Mouse (Mus musculus) forebrain, embryonic 16.5 days (tissue): Measurements from ENCODE around the gene Sorcs1. TPM values are rescaled to one million over a fixed set of nuclear protein-coding genes. Genes with fewer than 3 reads are reported as not detected.

ENCODE experiments used
- ATAC-seq: fragments of 200-750 bp; cut with Nextera tagmentation; 2 replicates; pipeline ENCODE4 v1.8.0; 2017; ENCODE audit warnings: mild to moderate bottlenecking, moderate library complexity
- H3K27ac ChIP-seq: fragments of 300-500 bp; sonication (generic); 2 replicates; pipeline ENCODE4 v1.5.1; 2014; ENCODE audit warnings: low read length, control low read depth
- H3K27me3 ChIP-seq: fragments of 300-500 bp; sonication (generic); replicated peaks from 2 replicates; pipeline ENCODE4 v1.6.1; 2014; ENCODE audit warnings: low read length; ENCODE audit not compliant: control insufficient read depth, insufficient read depth
- H3K36me3 ChIP-seq: fragments of 300-500 bp; sonication (generic); 2 replicates; pipeline ENCODE4 v1.6.1; 2014; ENCODE audit not compliant: control insufficient read depth, insufficient read depth
- H3K4me1 ChIP-seq: fragments of 300-500 bp; sonication (generic); replicated peaks from 2 replicates; pipeline ENCODE4 v1.6.1; 2014; ENCODE audit warnings: low read length; ENCODE audit not compliant: control insufficient read depth, insufficient read depth
- H3K4me2 ChIP-seq: fragments of 300-500 bp; sonication (generic); 2 replicates; pipeline ENCODE4 v1.6.1; 2014; ENCODE audit warnings: mild to moderate bottlenecking, low read length, control low read depth
- H3K4me3 ChIP-seq: fragments of 300-500 bp; sonication (generic); replicated peaks from 2 replicates; pipeline ENCODE4 v1.5.1; 2014; ENCODE audit warnings: mild to moderate bottlenecking, low read length, control low read depth
- H3K9ac ChIP-seq: fragments of 300-500 bp; sonication (generic); replicated peaks from 2 replicates; pipeline ENCODE4 v1.6.1; 2014; ENCODE audit warnings: low read depth, low read length, control low read depth
- H3K9me3 ChIP-seq: fragments of 300-500 bp; sonication (generic); 2 replicates; pipeline ENCODE4 v1.6.1; 2016; ENCODE audit warnings: low read length; ENCODE audit not compliant: control insufficient read depth
- WGBS: fragments of 180-500 bp; shearing (Covaris S2); extraction: QIAGEN DNeasy Blood & Tissue Kit; methylation state at CpG from one replicate; pipeline ENCODE4 v1.1.7; 2014; 5-methylcytosine and 5-hydroxymethylcytosine counted together
- polyA plus RNA-seq: library from polyadenylated mRNA; unstranded; fragments of >200 nt; fragmentation: Nextera tagmentation; extraction: Ambion mirVana; gene quantifications from 2 replicates; pipeline ENCODE4 v1.2.1, GENCODE M21; 2015

Sorcs1 gene
- polyA plus RNA-seq, 1 experiment from 2014 or later: 10.5 TPM

- no peaks in the 10 kb centered on the region for H3K4me1 ChIP-seq
- no peak overlapping the region for H3K4me2 ChIP-seq
- H3K9me3 ChIP-seq: no peaks in the 10 kb centered on the region
- H3K4me3 ChIP-seq: no peak overlapping the region
- WGBS: 68% methylated on average over 8 of the region's 8 CpGs
- no peak overlapping the region for H3K27ac ChIP-seq
- no peak for ATAC-seq
- H3K9ac ChIP-seq: no peak overlapping the region
- H3K36me3 ChIP-seq: no peaks in the 10 kb centered on the region
- no peaks in the 10 kb centered on the region for H3K27me3 ChIP-seq
These were observed 339.2 kb downstream of the Sorcs1 start for GRCm38 (mm10) chr19:50339211-50339610.

- H3K9ac ChIP-seq: no peak overlapping the region
- no peak overlapping the region for H3K4me2 ChIP-seq
- no peak overlapping the region for H3K27ac ChIP-seq
- 71% methylated on average over 3 of the region's 3 CpGs for WGBS
- no peak overlapping the region for H3K4me3 ChIP-seq
- no peak for ATAC-seq
- no peaks in the 10 kb centered on the region for H3K9me3 ChIP-seq
- H3K27me3 ChIP-seq: no peaks in the 10 kb centered on the region
- no peaks in the 10 kb centered on the region for H3K36me3 ChIP-seq
- no peaks in the 10 kb centered on the region for H3K4me1 ChIP-seq
These were observed 341.7 kb downstream of the Sorcs1 start for GRCm38 (mm10) chr19:50336751-50337150.

- H3K27ac ChIP-seq: no peak overlapping the region
These were observed 347.3 kb downstream of the Sorcs1 start for GRCm38 (mm10) chr19:50331136-50331535.

DNA sequence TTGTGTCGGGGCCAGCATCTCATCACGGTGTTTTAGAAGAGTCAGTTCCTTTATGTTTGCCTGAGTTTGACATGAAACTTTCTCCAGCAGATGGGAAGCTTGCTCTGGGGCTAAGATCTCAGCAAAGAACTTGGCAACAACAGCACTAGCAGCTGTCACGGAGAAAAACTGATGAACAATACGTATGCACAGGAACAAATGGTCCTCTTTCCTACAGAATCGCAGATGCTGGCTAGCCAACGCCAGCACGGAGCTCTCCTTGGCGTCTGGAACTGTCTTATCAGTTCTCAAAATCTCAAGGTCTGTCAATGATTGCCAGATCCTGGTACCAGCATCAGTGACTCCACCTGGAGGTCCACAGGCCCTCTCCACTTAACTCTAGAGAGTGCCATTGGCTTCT, 350.6 kb downstream of the Sorcs1 start:
- no peak for ATAC-seq
- Histone ChIP-seq H3K27ac (no peak overlapping the region), H3K9ac (no peak overlapping the region), H3K36me3 (no peaks in the 10 kb centered on the region), H3K4me3 (no peak overlapping the region), H3K9me3 (no peaks in the 10 kb centered on the region), H3K4me2 (no peak overlapping the region), H3K27me3 (no peaks in the 10 kb centered on the region), H3K4me1 (no peaks in the 10 kb centered on the region)
- 62% methylated on average over 8 of the region's 8 CpGs for WGBS

More at GRCm38 (mm10) chr19:50331136-50331535, 347.3 kb downstream of the Sorcs1 start:
- ATAC-seq: no peak
- Histone ChIP-seq H3K9ac (no peak overlapping the region), H3K27me3 (no peaks in the 10 kb centered on the region), H3K36me3 (no peaks in the 10 kb centered on the region), H3K9me3 (no peaks in the 10 kb centered on the region), H3K4me2 (no peak overlapping the region), H3K4me3 (no peak overlapping the region), H3K4me1 (no peaks in the 10 kb centered on the region)
- 80% methylated on average over 3 of the region's 3 CpGs for WGBS

DNA sequence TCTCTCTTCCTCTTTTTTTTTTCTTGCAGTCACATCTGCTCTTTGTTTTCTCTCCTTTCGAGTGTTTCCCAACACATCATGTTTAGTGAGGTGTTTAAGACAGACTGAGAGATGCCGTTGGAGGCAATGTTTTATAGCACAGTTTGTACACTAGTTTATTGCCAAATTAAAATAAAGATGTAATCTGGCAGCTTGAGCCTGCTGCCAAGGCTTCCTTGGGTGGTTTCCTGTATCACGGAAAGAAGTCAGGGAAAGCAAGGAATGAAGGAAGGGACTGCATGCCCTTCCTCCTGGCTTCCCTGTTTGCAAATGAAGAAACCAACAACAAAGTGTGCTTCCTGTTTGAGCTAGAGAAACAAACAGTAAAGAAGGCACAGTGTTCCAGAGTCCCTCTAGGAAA, 352.3 kb downstream of the Sorcs1 start:
- H3K9ac ChIP-seq: no peak overlapping the region
- ATAC-seq: 0 out of 2 replicates have a peak, but pooled peaks have one; percentile 23
- 57% methylated on average over 3 of the region's 3 CpGs for WGBS
- no peaks in the 10 kb centered on the region for H3K4me1 ChIP-seq
- no peaks in the 10 kb centered on the region for H3K9me3 ChIP-seq
- H3K4me3 ChIP-seq: no peak overlapping the region
- H3K4me2 ChIP-seq: no peak overlapping the region
- no peaks in the 10 kb centered on the region for H3K27me3 ChIP-seq
- no peaks in the 10 kb centered on the region for H3K36me3 ChIP-seq
- no peak overlapping the region for H3K27ac ChIP-seq

DNA sequence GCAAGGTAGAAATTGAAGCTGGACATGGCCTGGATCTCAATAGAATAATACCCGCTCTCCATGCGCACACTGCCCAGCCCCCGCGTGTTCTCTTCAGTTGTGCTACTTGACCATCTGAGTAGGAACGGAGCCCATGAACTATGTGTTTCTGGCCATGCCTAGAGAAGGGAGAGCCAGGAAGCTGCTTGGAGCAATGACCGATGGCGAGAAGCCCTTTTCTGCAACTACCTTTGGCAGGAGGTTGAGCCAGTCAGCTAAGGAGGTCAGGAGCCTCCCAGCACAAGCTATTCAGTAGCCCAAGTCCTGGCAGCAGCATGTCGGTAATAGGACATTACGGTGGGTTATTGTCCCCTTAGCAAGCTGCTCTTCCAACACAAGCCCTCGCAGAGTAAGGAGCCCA, 352.8 kb downstream of the Sorcs1 start:
- ATAC-seq: no peak
- no peaks in the 10 kb centered on the region for H3K36me3 ChIP-seq
- WGBS: 93% methylated on average over 10 of the region's 10 CpGs

GRCm38 (mm10) chr19:50307046-50307445, 371.4 kb downstream of the Sorcs1 start:
- Histone ChIP-seq H3K9ac (no peak overlapping the region), H3K36me3 (no peaks in the 10 kb centered on the region), H3K4me3 (no peak overlapping the region), H3K9me3 (no peaks in the 10 kb centered on the region), H3K4me1 (no peaks in the 10 kb centered on the region), H3K27me3 (no peaks in the 10 kb centered on the region), H3K27ac (no peak overlapping the region), H3K4me2 (no peak overlapping the region)
- 37% methylated on average over 2 of the region's 2 CpGs for WGBS
- ATAC-seq: no peak

More for the DNA sequence above, 352.8 kb downstream of the Sorcs1 start:
- H3K9ac ChIP-seq: no peak overlapping the region
- H3K4me1 ChIP-seq: no peaks in the 10 kb centered on the region
- no peak overlapping the region for H3K4me2 ChIP-seq
- no peak overlapping the region for H3K4me3 ChIP-seq
- H3K27me3 ChIP-seq: no peaks in the 10 kb centered on the region
- H3K9me3 ChIP-seq: no peaks in the 10 kb centered on the region
- H3K27ac ChIP-seq: no peak overlapping the region

GRCm38 (mm10) chr19:50294205-50294604, 384.2 kb downstream of the Sorcs1 start:
- Histone ChIP-seq H3K4me3 (no peak overlapping the region), H3K4me1 (no peaks in the 10 kb centered on the region), H3K4me2 (no peak overlapping the region), H3K9me3 (no peaks in the 10 kb centered on the region), H3K27ac (no peak overlapping the region), H3K9ac (no peak overlapping the region), H3K36me3 (no peaks in the 10 kb centered on the region), H3K27me3 (no peaks in the 10 kb centered on the region)
- 77% methylated on average over 7 of the region's 7 CpGs for WGBS
- ATAC-seq: no peak

DNA sequence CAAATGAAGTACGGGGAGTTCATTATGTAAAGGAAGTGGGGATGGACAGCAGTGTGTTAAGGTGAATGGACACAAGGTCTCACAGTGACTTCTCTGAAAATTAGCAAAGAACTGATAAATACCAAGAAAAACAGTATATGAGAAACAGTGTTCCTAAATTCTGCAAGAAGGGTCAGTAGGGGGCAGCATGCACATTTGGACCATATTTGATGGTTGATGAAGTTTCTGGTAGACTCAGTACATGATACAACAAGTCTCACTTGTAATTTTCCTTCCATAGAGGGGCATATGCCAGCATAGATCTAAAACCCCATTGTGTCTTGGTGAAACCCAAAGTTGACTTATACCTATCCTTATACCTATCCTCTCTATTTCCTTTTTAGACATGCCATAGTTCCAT, 414.0 kb downstream of the Sorcs1 start:
- H3K27ac ChIP-seq: no peak overlapping the region
- no peaks in the 10 kb centered on the region for H3K4me1 ChIP-seq
- H3K9me3 ChIP-seq: no peaks in the 10 kb centered on the region
- H3K36me3 ChIP-seq: no peaks in the 10 kb centered on the region
- no peaks in the 10 kb centered on the region for H3K27me3 ChIP-seq
- no peak overlapping the region for H3K4me3 ChIP-seq
- H3K4me2 ChIP-seq: no peak overlapping the region
- no peak overlapping the region for H3K9ac ChIP-seq
- WGBS: 89% methylated on average over 1 of the region's 1 CpGs
- ATAC-seq: no peak

GRCm38 (mm10) chr19:50258718-50259413, 419.6 kb downstream of the Sorcs1 start:
- WGBS: 40% methylated on average over 16 of the region's 16 CpGs
- peak; percentile 68 for ATAC-seq
- no peak overlapping the region for H3K4me3 ChIP-seq
- H3K36me3 ChIP-seq: no peaks in the 10 kb centered on the region
- H3K9ac ChIP-seq: no peak overlapping the region
- H3K9me3 ChIP-seq: no peaks in the 10 kb centered on the region
- H3K4me2 ChIP-seq: no peak overlapping the region
- H3K27ac ChIP-seq: no peak overlapping the region
- H3K27me3 ChIP-seq: no peaks in the 10 kb centered on the region
- no peaks in the 10 kb centered on the region for H3K4me1 ChIP-seq
